Mouse (Mus musculus) myocyte (in vitro differentiated cells): ENCODE results near the gene Klhl40. TPM values are rescaled to one million over a fixed set of nuclear protein-coding genes. Genes with fewer than 3 reads are reported as not detected.

Experiments
- H3K27me3 ChIP-seq: one replicate; pipeline ENCODE4 v1.6.1; 2011; ENCODE audit not compliant: control insufficient read depth, insufficient read depth, insufficient read length
- H3K36me3 ChIP-seq: one replicate; pipeline ENCODE4 v1.6.1; 2011; ENCODE audit not compliant: control insufficient read depth, insufficient read depth
- H3K4me2 ChIP-seq: one replicate; pipeline ENCODE4 v1.6.1; 2011; ENCODE audit warnings: low read depth, control low read depth
- H3K4me3 ChIP-seq: one replicate; pipeline ENCODE4 v1.5.1; 2011; ENCODE audit warnings: mild to moderate bottlenecking, control low read depth, moderate library complexity
- H3K79me2 ChIP-seq: one replicate; pipeline ENCODE4 v1.6.1; 2011; ENCODE audit not compliant: control insufficient read depth, insufficient read depth
- H3ac ChIP-seq: one replicate; pipeline ENCODE4 v1.6.1; 2011; ENCODE audit not compliant: control insufficient read depth, insufficient read length
- CEBPB ChIP-seq: IDR thresholded peaks from 2 replicates; pipeline ENCODE4 v1.6.1; 2011; ENCODE audit warnings: mild to moderate bottlenecking, moderate library complexity; ENCODE audit not compliant: poor library complexity, insufficient read depth, severe bottlenecking
- E2F4 ChIP-seq: IDR thresholded peaks from one replicate; pipeline ENCODE4 v1.6.1; 2011; ENCODE audit warnings: mild to moderate bottlenecking, control low read depth, moderate library complexity; ENCODE audit not compliant: insufficient read depth
- MAX ChIP-seq: IDR thresholded peaks from one replicate; pipeline ENCODE4 v1.6.1; 2011; ENCODE audit warnings: low read depth, mild to moderate bottlenecking, control low read depth
- MYOD1 ChIP-seq, 3 experiments: IDR thresholded peaks; one replicate each; pipeline ENCODE4 v1.6.1; 2011; ENCODE audit warnings: control low read depth in 2 of 3, low read depth in 2 of 3, mild to moderate bottlenecking in 2 of 3, moderate library complexity in 1 of 3; ENCODE audit not compliant: insufficient read length in 2 of 3, control insufficient read depth in 1 of 3
- MYOG ChIP-seq, 3 experiments: IDR thresholded peaks; one replicate each; pipeline ENCODE4 v1.6.1; 2011; ENCODE audit warnings: control low read depth in 2 of 3, low read depth in 2 of 3, mild to moderate bottlenecking in 2 of 3; ENCODE audit not compliant: insufficient read length in 2 of 3, control insufficient read depth in 1 of 3, insufficient read depth in 1 of 3
- POLR2A ChIP-seq: IDR thresholded peaks from one replicate; pipeline ENCODE4 v1.6.1; 2011; ENCODE audit warnings: low read depth, mild to moderate bottlenecking, control low read depth, moderate library complexity; ENCODE audit not compliant: insufficient read length
- POLR2AphosphoS2 ChIP-seq: IDR thresholded peaks from one replicate; pipeline ENCODE4 v1.6.1; 2011; ENCODE audit warnings: low read depth, control low read depth; ENCODE audit not compliant: insufficient read length
- REST ChIP-seq: IDR thresholded peaks from one replicate; pipeline ENCODE4 v1.6.1; 2011; ENCODE audit warnings: mild to moderate bottlenecking, control low read depth, moderate library complexity; ENCODE audit not compliant: insufficient read depth, insufficient read length
- SRF ChIP-seq: IDR thresholded peaks from one replicate; pipeline ENCODE4 v1.6.1; 2011; ENCODE audit warnings: low read depth; ENCODE audit not compliant: control insufficient read depth, insufficient read length
- TCF12 ChIP-seq: IDR thresholded peaks from one replicate; pipeline ENCODE4 v1.6.1; 2011; ENCODE audit warnings: mild to moderate bottlenecking, control low read depth; ENCODE audit not compliant: poor library complexity, insufficient read depth, severe bottlenecking
- TCF3 ChIP-seq: IDR thresholded peaks from one replicate; pipeline ENCODE4 v1.6.1; 2011; ENCODE audit warnings: low read depth, control low read depth; ENCODE audit not compliant: insufficient read length
- USF1 ChIP-seq: IDR thresholded peaks from one replicate; pipeline ENCODE4 v1.6.1; 2011; ENCODE audit warnings: low read depth, mild to moderate bottlenecking, control low read depth, moderate library complexity
- polyA plus RNA-seq: library from polyadenylated mRNA; unstranded; fragments of >200 nt; fragmentation: generic; extraction: Trizol; gene quantifications from one replicate; pipeline ENCODE4 v1.2.1, GENCODE M21; 2012; ENCODE audit warnings: missing spikeins

Klhl40 gene
- polyA plus RNA-seq, 1 experiment: 70.4 TPM

- Histone ChIP-seq H3K36me3 (no peaks in the 10 kb centered on the region), H3K4me2 (no peak overlapping the region), H3K27me3 (peaks cover 9% of the 10 kb centered on the region), H3ac (no peak overlapping the region), H3K79me2 (no peaks in the 10 kb centered on the region), H3K4me3 (no peak overlapping the region)
- TF ChIP-seq MYOG (IDR thresholded peaks at IDR 0.05; ENCODE audit: control insufficient read depth in 1 of 3, insufficient read depth in 1 of 3, insufficient read length in 2 of 3, low read depth in 2 of 3): no peak
- no peak for TF ChIP-seq MYOD1 (IDR thresholded peaks at IDR 0.05; ENCODE audit: control insufficient read depth in 1 of 3, insufficient read length in 2 of 3, low read depth in 2 of 3)
- no peak for TF ChIP-seq E2F4
Measured at GRCm38 (mm10) chr9:121830243-121830955, 53.0 kb downstream of the Klhl40 start.

DNA sequence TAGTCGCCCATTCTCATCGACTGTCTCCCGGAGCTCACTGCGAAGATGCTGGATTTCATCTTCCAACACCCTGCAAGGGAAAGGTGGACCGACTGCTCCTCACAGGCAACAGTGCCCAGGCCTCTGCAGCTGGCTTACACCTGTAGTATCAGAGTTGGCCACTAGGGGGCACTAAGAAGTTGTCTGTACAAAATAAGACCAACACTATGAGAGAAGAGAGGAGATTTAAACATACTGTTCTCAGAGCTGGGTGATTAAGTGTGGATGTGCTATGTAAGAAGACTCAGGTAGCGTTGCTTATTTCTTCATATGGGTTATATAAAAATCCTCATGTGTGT lies 53.5 kb downstream of the Klhl40 start:
- Histone ChIP-seq H3K27me3 (peaks cover 9% of the 10 kb centered on the region), H3K79me2 (no peaks in the 10 kb centered on the region), H3K4me3 (no peak overlapping the region), H3K36me3 (no peaks in the 10 kb centered on the region), H3K4me2 (no peak overlapping the region), H3ac (no peak overlapping the region)
- TF ChIP-seq CEBPB (no peak), USF1 (no peak), POLR2AphosphoS2 (no peak), REST (no peak), TCF12 (no peak), MAX (no peak), SRF (no peak), TCF3 (no peak), MYOD1 (IDR thresholded peaks at IDR 0.05; ENCODE audit: control insufficient read depth in 1 of 3, insufficient read length in 2 of 3, low read depth in 2 of 3) (no peak), MYOG (IDR thresholded peaks at IDR 0.05; ENCODE audit: control insufficient read depth in 1 of 3, insufficient read depth in 1 of 3, insufficient read length in 2 of 3, low read depth in 2 of 3) (no peak), POLR2A (no peak), E2F4 (no peak)

Other genes starting within 250 kb of the Klhl40 start
- gene Lyzl4, start 135.5 kb upstream of the Klhl40 start, polyA plus RNA-seq: not detected
- gene Vipr1, start 134.9 kb upstream of the Klhl40 start, polyA plus RNA-seq: 0.29 TPM
- gene Sec22c, start 72.1 kb upstream of the Klhl40 start, polyA plus RNA-seq: 6.2 TPM
- 81.5 TPM for gene Ss18l2, start 67.3 kb upstream of the Klhl40 start, polyA plus RNA-seq
- 9.0 TPM for gene Nktr, start 58.4 kb upstream of the Klhl40 start, polyA plus RNA-seq
- gene Zfp651, start 18.3 kb upstream of the Klhl40 start, polyA plus RNA-seq: 47.0 TPM
- gene Hhatl, start 14.9 kb downstream of the Klhl40 start, polyA plus RNA-seq: 1.9 TPM
- gene Ccdc13, start 61.9 kb downstream of the Klhl40 start, polyA plus RNA-seq: 0.01 TPM
- gene Higd1a, start 80.8 kb downstream of the Klhl40 start, polyA plus RNA-seq: 115 TPM
- 0.01 TPM for gene Ackr2, start 120.7 kb downstream of the Klhl40 start, polyA plus RNA-seq
- not detected for gene Cyp8b1, start 138.7 kb downstream of the Klhl40 start, polyA plus RNA-seq
- 0.02 TPM for gene Fam198a, start 173.4 kb downstream of the Klhl40 start, polyA plus RNA-seq
- 2.2 TPM for gene Pomgnt2, start 219.5 kb downstream of the Klhl40 start, polyA plus RNA-seq